Mouse (Mus musculus) liver, embryonic 14.5 days (tissue): ENCODE results near the gene Slf2. TPM values are rescaled to one million over a fixed set of nuclear protein-coding genes. Genes with fewer than 3 reads are reported as not detected.
A peak's percentile ranks its signal among the peaks of the same experiment; 100 is the strongest.

Experiments
- ATAC-seq: fragments of 200-750 bp; cut with Nextera tagmentation; 2 replicates; pipeline ENCODE4 v1.8.0; 2017; ENCODE audit warnings: moderate number of reproducible peaks, mild to moderate bottlenecking, moderate library complexity; ENCODE audit not compliant: insufficient read depth
- DNase-seq, 3 experiments: peaks; one replicate each; pipeline ENCODE4 v3.0.0-alpha.2; 2012 to 2013; ENCODE audit warnings: low read depth in 3 of 3, low spot score in 3 of 3
- H3K27ac ChIP-seq: fragments of 300-500 bp; sonication (generic); 2 replicates; pipeline ENCODE4 v1.5.1; 2014; ENCODE audit warnings: moderate library complexity, mild to moderate bottlenecking, control low read depth, inconsistent platforms
- H3K27me3 ChIP-seq: fragments of 300-500 bp; sonication (generic); 2 replicates; pipeline ENCODE4 v1.6.1; 2014; ENCODE audit warnings: mild to moderate bottlenecking, low read length, moderate library complexity; ENCODE audit not compliant: control insufficient read depth, insufficient read depth
- H3K36me3 ChIP-seq: fragments of 300-500 bp; sonication (generic); replicated peaks from 2 replicates; pipeline ENCODE4 v1.6.1; 2014; ENCODE audit warnings: low read depth; ENCODE audit not compliant: control insufficient read depth, insufficient read depth
- H3K4me1 ChIP-seq, 2 experiments: fragments of 200-500 bp in 1 of 2; fragments of 300-500 bp in 1 of 2; sonication (generic) in 1 of 2; replicated peaks; 2 replicates each; pipeline ENCODE4 v1.6.1; 2012 to 2014; ENCODE audit warnings: antibody characterized with exemption in 1 of 2, inconsistent platforms in 1 of 2, low read length in 1 of 2; ENCODE audit not compliant: control insufficient read depth in 2 of 2, insufficient read depth in 2 of 2
- H3K4me2 ChIP-seq: fragments of 300-500 bp; sonication (generic); 2 replicates; pipeline ENCODE4 v1.6.1; 2014; ENCODE audit warnings: low read depth, mild to moderate bottlenecking, control low read depth, moderate library complexity
- H3K4me3 ChIP-seq, 2 experiments: fragments of 200-500 bp in 1 of 2; fragments of 300-500 bp in 1 of 2; sonication (generic) in 1 of 2; 2 replicates each; pipeline ENCODE4 v1.5.1; 2012 to 2014; ENCODE audit warnings: low read depth in 2 of 2, low read length in 2 of 2, mild to moderate bottlenecking in 2 of 2, control low read depth in 1 of 2, inconsistent platforms in 1 of 2, moderate library complexity in 1 of 2; ENCODE audit not compliant: insufficient read depth in 1 of 2
- H3K9ac ChIP-seq: fragments of 300-500 bp; sonication (generic); replicated peaks from 2 replicates; pipeline ENCODE4 v1.6.1; 2014; ENCODE audit warnings: mild to moderate bottlenecking, control low read depth, moderate library complexity
- H3K9me3 ChIP-seq: fragments of 300-500 bp; sonication (generic); 2 replicates; pipeline ENCODE4 v1.6.1; 2016; ENCODE audit warnings: low read length, mixed read lengths; ENCODE audit not compliant: control insufficient read depth
- CTCF ChIP-seq: IDR thresholded peaks from 2 replicates; pipeline ENCODE4 v1.5.1; 2016; ENCODE audit warnings: antibody characterized with exemption, low read depth, control low read depth
- EP300 ChIP-seq: IDR thresholded peaks from 2 replicates; pipeline ENCODE4 v1.6.1; 2016; ENCODE audit warnings: antibody characterized with exemption, low read depth
- WGBS: fragments of 180-500 bp; shearing (Covaris S2); extraction: QIAGEN DNeasy Blood & Tissue Kit; methylation state at CpG from one replicate; pipeline ENCODE4 v1.1.7; 2014; ENCODE audit not compliant: insufficient replicate concordance; 5-methylcytosine and 5-hydroxymethylcytosine counted together
- polyA plus RNA-seq, 2 experiments: library from polyadenylated mRNA; depleted of rRNA in 1 of 2; stranded (reverse) in 1 of 2; unstranded in 1 of 2; fragments of >200 nt; fragmentation: Nextera tagmentation in 1 of 2; extraction: Ambion mirVana in 1 of 2; gene quantifications; 2 replicates each; pipeline versions ENCODE4 v1.2.1 to v1.2.3; 2012 to 2014

Gene Slf2
- polyA plus RNA-seq, 2 experiments, result 8.6 to 11.1 TPM

- no peak for ATAC-seq
- H3K27ac ChIP-seq, result no peak overlapping the region
These were observed 56.1 kb downstream of the Slf2 start for GRCm38 (mm10) chr19:44987004-44987403.

GRCm38 (mm10) chr19:44987851-44988250, 56.9 kb downstream of the Slf2 start:
- Histone ChIP-seq H3K36me3 (no peaks in the 10 kb centered on the region), H3K27ac (no peak overlapping the region), H3K4me3 (no peak overlapping the region), H3K4me2 (no peak overlapping the region), H3K9ac (no peak overlapping the region), H3K4me1 (peaks cover 0 to 9% of the 10 kb centered on the region in 2 experiments; a peak in 1 of 4 replicates), H3K27me3 (peaks cover 19% of the 10 kb centered on the region), H3K9me3 (no peaks in the 10 kb centered on the region)
- DNase-seq, result no peak
- ATAC-seq, result no peak
- TF ChIP-seq EP300, result no peak
- no peak for TF ChIP-seq CTCF
- WGBS, result 52% methylated on average over 6 of the region's 6 CpGs

More at GRCm38 (mm10) chr19:44987004-44987403, 56.1 kb downstream of the Slf2 start:
- TF ChIP-seq CTCF (no peak), EP300 (no peak)
- DNase-seq, result no peak
- Histone ChIP-seq H3K4me1 (peaks cover 0 to 7% of the 10 kb centered on the region in 2 experiments; a peak in 1 of 4 replicates), H3K9me3 (no peaks in the 10 kb centered on the region), H3K36me3 (0 out of 2 replicates have a peak, but pooled peaks cover under 1% of the 10 kb centered on the region), H3K9ac (no peak overlapping the region), H3K4me3 (no peak overlapping the region), H3K27me3 (peaks cover 19% of the 10 kb centered on the region), H3K4me2 (no peak overlapping the region)
- 45% methylated on average over 6 of the region's 6 CpGs for WGBS

- WGBS, result 34% methylated on average over 9 of the region's 9 CpGs
- Histone ChIP-seq H3K36me3 (no peaks in the 10 kb centered on the region), H3K4me1 (peaks cover 0 to 9% of the 10 kb centered on the region in 2 experiments; a peak in 1 of 4 replicates), H3K4me3 (no peak overlapping the region), H3K4me2 (peak overlapping the region; percentile 40), H3K9me3 (no peaks in the 10 kb centered on the region), H3K9ac (no peak overlapping the region), H3K27me3 (peaks cover 19% of the 10 kb centered on the region), H3K27ac (no peak overlapping the region)
- DNase-seq, result no peak
- no peak for ATAC-seq
- no peak for TF ChIP-seq EP300
- no peak for TF ChIP-seq CTCF
These were observed 57.4 kb downstream of the Slf2 start for GRCm38 (mm10) chr19:44988321-44988720.

- TF ChIP-seq CTCF, result peak; percentile 35; the same call in 1 of the 2 replicates
- no peak for TF ChIP-seq EP300
- H3K4me2 ChIP-seq, result peak within 1 kb of the TSS; percentile 40
- H3K27me3 ChIP-seq, result peaks cover 19% of the 10 kb centered on the region
- H3K36me3 ChIP-seq, result no peaks in the 10 kb centered on the region
- H3K4me1 ChIP-seq, result peaks cover 0 to 9% of the 10 kb centered on the region in 2 experiments; a peak in 1 of 4 replicates
- H3K27ac ChIP-seq, result no peak within 1 kb of the TSS
- H3K9me3 ChIP-seq, result no peaks in the 10 kb centered on the region
- ATAC-seq (peak; percentile 32; the same call in 1 of the 2 replicates), DNase-seq (no peak)
- H3K4me3 ChIP-seq, result peak within 1 kb of the TSS; percentile 50 to 51
- WGBS, result 1% methylated on average over 46 of the region's 58 CpGs
- no peak within 1 kb of the TSS; the same call in 1 of the 2 replicates for H3K9ac ChIP-seq
These were observed 58.0 kb downstream of the Slf2 start, which contains the start of gene Sema4g for GRCm38 (mm10) chr19:44988831-44989566. Sema4g (plus strand) TSS chr19:44989101.
